Mouse (Mus musculus): ENCODE results near the gene Ssbp4. TPM values are rescaled to one million over a fixed set of nuclear protein-coding genes. Genes with fewer than 3 reads are reported as not detected.
"Not testable (repeated sequence)": the region's sequence is repeated elsewhere in the genome, so short reads cannot be mapped to it uniquely, and the experiment has no call there.

Ssbp4 gene
- polyA plus RNA-seq, 1 experiment from 2014 or later = 141 TPM

- peaks cover 76% of the 10 kb centered on the region for H3K4me1 ChIP-seq (replicated peaks)
- no peaks in the 10 kb centered on the region for H3K9me3 ChIP-seq
- no peak for ATAC-seq (ENCODE audit: low read depth)
- H3K9ac ChIP-seq = no peak overlapping the region
- H3K27me3 ChIP-seq = peaks cover 15% of the 10 kb centered on the region
- 95% methylated on average over 12 of the region's 12 CpGs for WGBS
- H3K4me2 ChIP-seq = peak overlapping the region; percentile 99; the same call in 1 of the 2 replicates
- 0 out of 2 replicates have a peak overlapping the region, but pooled peaks have one; percentile 0 for H3K4me3 ChIP-seq
- H3K36me3 ChIP-seq = peaks cover 30% of the 10 kb centered on the region
- H3K27ac ChIP-seq (replicated peaks) = no peak overlapping the region
Measured at GRCm38 (mm10) chr8:70595811-70596210, 12.9 kb downstream of the Ssbp4 start.

GRCm38 (mm10) chr8:70594621-70595564, 13.8 kb downstream of the Ssbp4 start:
- peak overlapping the region; percentile 99 for H3K4me2 ChIP-seq
- peaks cover 15% of the 10 kb centered on the region for H3K27me3 ChIP-seq
- no peaks in the 10 kb centered on the region for H3K9me3 ChIP-seq
- H3K4me1 ChIP-seq (replicated peaks) = peaks cover 67% of the 10 kb centered on the region
- H3K4me3 ChIP-seq = peak overlapping the region; percentile 67
- peak overlapping the region; percentile 75 for H3K27ac ChIP-seq (replicated peaks)
- ATAC-seq (ENCODE audit: low read depth) = peak; percentile 15
- peaks cover 39% of the 10 kb centered on the region for H3K36me3 ChIP-seq
- H3K9ac ChIP-seq = peak overlapping the region; percentile 80
- 10% methylated on average over 82 of the region's 82 CpGs for WGBS

- peak; percentile 81 for ATAC-seq (ENCODE audit: low read depth)
- WGBS = under 1% methylated on average over 40 of the region's 40 CpGs
- Histone ChIP-seq H3K27me3 (peaks cover 15% of the 10 kb centered on the region), H3K4me2 (peak within 1 kb of the TSS; percentile 99), H3K9me3 (no peaks in the 10 kb centered on the region), H3K9ac (peak within 1 kb of the TSS; percentile 80), H3K4me3 (peak within 1 kb of the TSS; percentile 67), H3K36me3 (peaks cover 47% of the 10 kb centered on the region), H3K27ac (replicated peaks) (peak within 1 kb of the TSS; percentile 75), H3K4me1 (replicated peaks) (peaks cover 59% of the 10 kb centered on the region)
Measured at GRCm38 (mm10) chr8:70593961-70594609, 14.6 kb downstream of the Ssbp4 start, which contains the start of gene Isyna1. TSS of gene Isyna1 (plus strand) at chr8:70594373.

GRCm38 (mm10) chr8:70593173-70593572, 15.5 kb downstream of the Ssbp4 start:
- Histone ChIP-seq H3K27me3 (peaks cover 15% of the 10 kb centered on the region), H3K9me3 (no peaks in the 10 kb centered on the region), H3K4me2 (peak overlapping the region; percentile 99), H3K9ac (peak overlapping the region; percentile 80; the same call in 1 of the 2 replicates), H3K27ac (replicated peaks) (peak overlapping the region; percentile 75), H3K4me1 (replicated peaks) (peaks cover 50% of the 10 kb centered on the region), H3K4me3 (peak overlapping the region; percentile 67), H3K36me3 (peaks cover 56% of the 10 kb centered on the region)
- no peak for ATAC-seq (ENCODE audit: low read depth)
- WGBS = 55% methylated on average over 8 of the region's 8 CpGs

GRCm38 (mm10) chr8:70591569-70591968, 17.1 kb downstream of the Ssbp4 start:
- no peak for ATAC-seq (ENCODE audit: low read depth)
- H3K4me1 ChIP-seq (replicated peaks) = peaks cover 34% of the 10 kb centered on the region
- 91% methylated on average over 12 of the region's 12 CpGs for WGBS

GRCm38 (mm10) chr8:70587955-70588354, 20.7 kb downstream of the Ssbp4 start:
- peaks cover 89% of the 10 kb centered on the region for H3K36me3 ChIP-seq
- WGBS = 98% methylated on average over 4 of the region's 4 CpGs
- not testable (repeated sequence) for H3K27me3 ChIP-seq

More at GRCm38 (mm10) chr8:70591569-70591968, 17.1 kb downstream of the Ssbp4 start:
- no peaks in the 10 kb centered on the region for H3K9me3 ChIP-seq
- H3K27me3 ChIP-seq = peaks cover 9% of the 10 kb centered on the region
- H3K4me3 ChIP-seq = no peak overlapping the region
- H3K4me2 ChIP-seq = no peak overlapping the region
- H3K9ac ChIP-seq = no peak overlapping the region
- no peak overlapping the region for H3K27ac ChIP-seq (replicated peaks)
- H3K36me3 ChIP-seq = peaks cover 66% of the 10 kb centered on the region

GRCm38 (mm10) chr8:70585258-70585652, 23.4 kb downstream of the Ssbp4 start:
- H3K9me3 ChIP-seq = no peaks in the 10 kb centered on the region
- peaks cover 95% of the 10 kb centered on the region for H3K36me3 ChIP-seq
- 41% methylated on average over 7 of the region's 7 CpGs for WGBS

More at GRCm38 (mm10) chr8:70587955-70588354, 20.7 kb downstream of the Ssbp4 start:
- not testable (repeated sequence) for H3K9ac ChIP-seq; H3K4me2 ChIP-seq; H3K4me3 ChIP-seq; H3K4me1 ChIP-seq (replicated peaks); H3K27ac ChIP-seq (replicated peaks); ATAC-seq (ENCODE audit: low read depth); H3K9me3 ChIP-seq

GRCm38 (mm10) chr8:70584606-70585257, 23.9 kb downstream of the Ssbp4 start:
- Histone ChIP-seq H3K27me3 (no peaks in the 10 kb centered on the region), H3K27ac (replicated peaks) (0 out of 2 replicates have a peak overlapping the region, but pooled peaks have one; percentile 13), H3K9ac (no peak overlapping the region), H3K4me1 (replicated peaks) (no peaks in the 10 kb centered on the region), H3K36me3 (peaks cover 94% of the 10 kb centered on the region), H3K9me3 (no peaks in the 10 kb centered on the region), H3K4me2 (no peak overlapping the region), H3K4me3 (no peak overlapping the region)
- peak; percentile 34; the same call in 1 of the 2 replicates for ATAC-seq (ENCODE audit: low read depth)
- WGBS = 90% methylated on average over 9 of the region's 9 CpGs

More at GRCm38 (mm10) chr8:70585258-70585652, 23.4 kb downstream of the Ssbp4 start:
- H3K4me3 ChIP-seq = no peak overlapping the region
- H3K4me2 ChIP-seq = no peak overlapping the region
- no peaks in the 10 kb centered on the region for H3K27me3 ChIP-seq
- H3K9ac ChIP-seq = no peak overlapping the region
- ATAC-seq (ENCODE audit: low read depth) = peak; percentile 46
- H3K4me1 ChIP-seq (replicated peaks) = no peaks in the 10 kb centered on the region
- H3K27ac ChIP-seq (replicated peaks) = 0 out of 2 replicates have a peak overlapping the region, but pooled peaks have one; percentile 13

- WGBS = 90% methylated on average over 18 of the region's 18 CpGs
- Histone ChIP-seq H3K9ac (no peak overlapping the region), H3K9me3 (no peaks in the 10 kb centered on the region), H3K4me1 (replicated peaks) (no peaks in the 10 kb centered on the region), H3K27me3 (no peaks in the 10 kb centered on the region), H3K27ac (replicated peaks) (no peak overlapping the region), H3K4me2 (no peak overlapping the region), H3K4me3 (no peak overlapping the region), H3K36me3 (peaks cover 91% of the 10 kb centered on the region)
- no peak for ATAC-seq (ENCODE audit: low read depth)
Measured at GRCm38 (mm10) chr8:70583476-70584387, 24.9 kb downstream of the Ssbp4 start.

- Histone ChIP-seq H3K27ac (replicated peaks) (no peak overlapping the region), H3K27me3 (no peaks in the 10 kb centered on the region), H3K9me3 (no peaks in the 10 kb centered on the region), H3K4me1 (replicated peaks) (no peaks in the 10 kb centered on the region), H3K9ac (no peak overlapping the region), H3K4me2 (no peak overlapping the region), H3K36me3 (peaks cover 66% of the 10 kb centered on the region), H3K4me3 (no peak overlapping the region)
- ATAC-seq (ENCODE audit: low read depth) = no peak
- WGBS = 93% methylated on average over 3 of the region's 3 CpGs
Measured at GRCm38 (mm10) chr8:70577207-70577606, 31.5 kb downstream of the Ssbp4 start.

GRCm38 (mm10) chr8:70574915-70575314, 33.8 kb downstream of the Ssbp4 start:
- Histone ChIP-seq H3K4me1 (replicated peaks) (peaks cover 12% of the 10 kb centered on the region; the same call in 1 of the 2 replicates), H3K9ac (no peak overlapping the region), H3K4me2 (no peak overlapping the region), H3K9me3 (no peaks in the 10 kb centered on the region), H3K27ac (replicated peaks) (no peak overlapping the region), H3K4me3 (no peak overlapping the region), H3K27me3 (no peaks in the 10 kb centered on the region), H3K36me3 (peaks cover 43% of the 10 kb centered on the region)
- ATAC-seq (ENCODE audit: low read depth) = no peak
- 83% methylated on average over 4 of the region's 4 CpGs for WGBS
